Mouse (Mus musculus): Measurements from ENCODE around the gene Scgb1b19. TPM values are rescaled to one million over a fixed set of nuclear protein-coding genes. Genes with fewer than 3 reads are reported as not detected.
"Not testable (repeated sequence)": the region's sequence is repeated elsewhere in the genome, so short reads cannot be mapped to it uniquely, and the experiment has no call there.

The Scgb1b19 gene
- polyA plus RNA-seq (2016; fragmentation: Nextera tagmentation; extraction: Ambion mirVana) = not detected in 2 replicates

DNA sequence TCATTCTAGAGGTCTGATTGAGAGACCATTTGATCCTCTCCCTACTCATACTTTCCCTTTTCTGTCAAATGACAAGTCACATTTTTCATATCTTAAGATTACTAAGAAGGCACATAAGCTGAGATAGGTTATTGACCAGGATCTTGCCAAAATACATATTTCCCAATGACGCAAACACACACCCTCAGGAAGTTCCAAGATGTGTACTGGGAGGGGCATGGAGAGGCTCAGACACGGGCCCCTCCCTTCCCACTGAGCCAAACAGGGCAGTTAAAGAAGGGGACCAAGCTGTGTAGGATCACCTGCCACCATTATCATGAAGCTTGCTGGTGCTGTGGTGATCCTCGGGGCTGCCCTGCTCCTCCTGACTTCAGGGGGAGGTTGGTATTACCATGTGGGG lies at the start of gene Scgb1b19:
TSS of gene Scgb1b19 (plus strand) at position 301 of the 400 bp plus-strand sequence.
- not testable (repeated sequence) for H3K27ac ChIP-seq; ATAC-seq (ENCODE audit: insufficient number of reproducible peaks, insufficient read depth, low FRiP score, low TSS enrichment, low read depth); H3K36me3 ChIP-seq; H3K4me1 ChIP-seq (replicated peaks); H3K4me2 ChIP-seq; H3K27me3 ChIP-seq; H3K4me3 ChIP-seq (replicated peaks); H3K9me3 ChIP-seq; H3K9ac ChIP-seq (replicated peaks)
- WGBS = 82% methylated on average over 2 of the region's 3 CpGs

DNA sequence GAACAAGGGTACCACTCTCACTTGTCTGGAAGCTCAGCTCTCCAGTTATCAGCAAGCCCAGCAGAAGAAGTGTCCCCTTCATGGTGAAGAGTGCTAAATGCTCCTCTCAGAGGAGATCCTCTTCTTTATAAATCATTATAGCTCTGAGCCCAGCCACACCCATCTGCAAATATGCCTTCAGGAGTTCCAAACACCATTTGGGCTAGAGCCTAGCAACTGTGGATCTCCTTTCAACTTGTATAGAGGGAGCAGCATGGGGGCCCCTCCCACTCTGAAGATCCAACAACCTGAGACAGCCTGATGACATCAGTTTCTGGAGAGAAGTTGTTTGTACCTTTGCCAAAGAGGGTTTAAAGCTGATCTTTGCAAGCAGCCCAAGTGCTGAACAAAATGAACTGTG lies 6.9 kb upstream of the Scgb1b19 start, which contains the start of gene Scgb2b19:
TSS of gene Scgb2b19 (minus strand) at position 101 of the 400 bp plus-strand sequence.
- not testable (repeated sequence) for H3K27me3 ChIP-seq; ATAC-seq (ENCODE audit: insufficient number of reproducible peaks, insufficient read depth, low FRiP score, low TSS enrichment, low read depth); H3K4me2 ChIP-seq; H3K4me3 ChIP-seq (replicated peaks); H3K9me3 ChIP-seq; H3K9ac ChIP-seq (replicated peaks); H3K36me3 ChIP-seq; H3K4me1 ChIP-seq (replicated peaks); H3K27ac ChIP-seq

Other genes with a start within 250 kb of the Scgb1b19 start
- not detected in 2 replicates for gene Scgb2b17, start 230.7 kb upstream of the Scgb1b19 start, polyA plus RNA-seq (2016; fragmentation: Nextera tagmentation; extraction: Ambion mirVana)
- not detected in 2 replicates for gene Scgb1b17, start 223.8 kb upstream of the Scgb1b19 start, polyA plus RNA-seq (2016; fragmentation: Nextera tagmentation; extraction: Ambion mirVana)
- not detected in 2 replicates for gene Scgb2b18, start 113.4 kb upstream of the Scgb1b19 start, polyA plus RNA-seq (2016; fragmentation: Nextera tagmentation; extraction: Ambion mirVana)
- not detected in 2 replicates for gene Scgb1b18, start 101.7 kb upstream of the Scgb1b19 start, polyA plus RNA-seq (2016; fragmentation: Nextera tagmentation; extraction: Ambion mirVana)
- not detected in 2 replicates for gene Scgb2b19, start 7.0 kb upstream of the Scgb1b19 start, polyA plus RNA-seq (2016; fragmentation: Nextera tagmentation; extraction: Ambion mirVana)
- not detected in 2 replicates for gene Scgb2b20, start 79.0 kb downstream of the Scgb1b19 start, polyA plus RNA-seq (2016; fragmentation: Nextera tagmentation; extraction: Ambion mirVana)
- gene Scgb1b20, start 85.9 kb downstream of the Scgb1b19 start, polyA plus RNA-seq (2016; fragmentation: Nextera tagmentation; extraction: Ambion mirVana) = not detected in 2 replicates
- not detected in 2 replicates for gene Scgb2b21, start 233.2 kb downstream of the Scgb1b19 start, polyA plus RNA-seq (2016; fragmentation: Nextera tagmentation; extraction: Ambion mirVana)